Mouse (Mus musculus): ENCODE measurements around the gene Sprr2j-ps.

Sprr2j-ps gene

GRCm38 (mm10) chr3:92417782-92418181 lies at the start of gene Sprr2j-ps:
TSS of gene Sprr2j-ps (plus strand) at chr3:92418082.
- DNase-seq, result no peak

DNA sequence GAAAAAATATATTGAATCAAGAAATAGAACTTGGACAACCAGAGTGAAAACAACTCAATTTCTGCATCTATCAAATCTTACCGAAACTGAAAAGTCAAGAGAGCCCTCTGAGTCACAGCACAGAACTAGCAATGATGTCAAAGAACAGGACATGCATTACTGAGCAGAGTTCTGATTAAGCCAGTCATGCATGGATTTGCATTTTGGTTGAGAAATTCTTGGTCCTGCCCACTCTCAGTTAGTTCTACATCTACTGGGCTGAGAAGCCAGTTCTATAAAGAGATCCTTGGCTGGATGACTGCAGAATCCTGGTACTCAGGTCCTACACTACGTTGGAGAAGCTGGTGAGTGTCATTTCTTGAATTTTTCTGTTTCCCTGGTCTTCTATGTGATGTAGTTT lies 44.3 kb upstream of the Sprr2j-ps start:
- no peak for DNase-seq

DNA sequence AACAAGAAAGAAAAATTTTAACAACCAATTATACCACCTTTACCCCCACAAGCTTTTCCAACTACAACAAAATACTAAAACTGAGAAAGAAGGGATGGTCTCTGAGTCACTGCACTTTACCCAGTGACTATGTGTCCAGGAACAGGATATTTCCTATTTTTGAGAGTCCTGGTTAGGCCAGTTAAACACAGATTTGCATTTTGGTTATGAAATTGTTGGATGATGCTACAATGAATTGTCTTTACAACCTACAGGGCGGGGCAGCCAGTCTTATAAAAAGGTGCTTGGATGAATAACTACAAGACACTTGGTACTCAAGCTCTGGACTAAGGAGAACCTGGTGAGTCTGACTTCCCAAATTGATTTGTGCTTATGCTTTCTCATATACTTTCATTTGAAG lies 32.5 kb upstream of the Sprr2j-ps start, which contains the start of gene Sprr2h:
Gene Sprr2h, plus strand, starts transcription at position 301 of the 400 bp plus-strand sequence.
- no peak for DNase-seq

DNA sequence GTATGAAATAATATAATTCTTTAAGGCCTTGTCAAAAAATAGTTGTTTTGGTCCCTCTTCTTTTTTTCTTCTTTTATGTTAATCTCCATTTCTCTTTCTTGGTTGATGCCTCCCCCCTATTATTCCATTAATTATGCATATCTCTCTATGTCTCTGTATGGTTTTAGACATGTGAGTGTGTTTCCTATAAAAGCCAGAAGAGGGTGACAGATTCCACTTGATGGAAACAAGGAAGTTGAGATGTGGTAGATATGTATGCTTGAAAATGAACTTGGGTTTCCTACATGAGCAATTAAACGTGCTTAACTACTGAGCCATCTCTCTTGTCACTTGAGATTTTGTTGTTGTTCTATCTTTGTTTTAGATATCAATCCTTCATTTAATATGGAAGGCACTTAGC lies 23.6 kb upstream of the Sprr2j-ps start:
- no peak for DNase-seq

DNA sequence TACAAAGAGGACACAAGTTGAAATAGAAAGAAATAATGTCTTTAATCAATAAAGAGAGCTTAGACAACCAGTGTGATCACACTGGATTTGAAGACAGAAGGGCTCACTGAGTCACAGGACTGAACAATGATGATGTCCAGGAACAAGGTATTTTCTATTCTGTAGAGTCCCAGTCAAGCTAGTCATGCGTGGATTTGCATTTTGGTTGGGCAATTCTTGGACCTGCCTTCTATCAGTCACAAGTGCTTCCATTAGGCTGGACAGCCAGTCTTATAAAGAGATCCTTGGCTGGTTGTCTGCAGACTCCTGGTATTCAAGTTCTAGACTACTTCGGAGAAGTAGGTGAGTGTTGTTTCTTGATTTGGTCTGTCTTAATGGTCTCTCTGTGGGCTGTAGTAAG lies 10.2 kb upstream of the Sprr2j-ps start, which contains the start of gene Sprr2i:
Gene Sprr2i, plus strand, starts transcription at position 301 of the 400 bp plus-strand sequence.
- DNase-seq, result no peak

DNA sequence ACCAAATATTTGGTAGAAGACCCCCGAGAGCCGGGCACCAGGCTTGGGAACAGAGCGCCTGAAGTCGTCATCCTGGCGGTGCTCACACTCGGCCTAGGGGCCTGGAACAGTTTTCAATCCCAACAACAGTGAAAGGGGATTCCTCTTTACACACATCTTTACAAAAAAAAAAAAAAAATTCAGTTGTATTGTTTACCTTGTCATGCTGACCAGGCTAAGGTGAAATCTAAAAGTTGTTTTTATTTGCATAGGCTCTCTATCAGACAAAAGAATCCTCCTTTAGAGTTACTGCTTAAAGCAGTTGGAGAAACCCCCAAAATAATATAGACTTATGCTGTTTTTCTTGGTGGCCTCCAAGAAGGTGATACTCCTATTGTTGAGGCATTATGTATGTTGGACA lies 11.4 kb downstream of the Sprr2j-ps start, which contains the start of gene Gm9774:
Gene Gm9774, minus strand, starts transcription at position 101 of the 400 bp plus-strand sequence.
- DNase-seq, result no peak

GRCm38 (mm10) chr3:92432282-92432681 lies 14.4 kb downstream of the Sprr2j-ps start, which contains the start of gene Sprr2k:
TSS of gene Sprr2k (plus strand) at chr3:92432582.
- no peak for DNase-seq

- no peak for DNase-seq
These were observed 20.8 kb downstream of the Sprr2j-ps start, which contains the start of gene Sprr1b for GRCm38 (mm10) chr3:92438689-92439088. TSS of gene Sprr1b (minus strand) at chr3:92438789.

- DNase-seq, result no peak
These were observed 22.3 kb downstream of the Sprr2j-ps start for GRCm38 (mm10) chr3:92440177-92440576.

DNA sequence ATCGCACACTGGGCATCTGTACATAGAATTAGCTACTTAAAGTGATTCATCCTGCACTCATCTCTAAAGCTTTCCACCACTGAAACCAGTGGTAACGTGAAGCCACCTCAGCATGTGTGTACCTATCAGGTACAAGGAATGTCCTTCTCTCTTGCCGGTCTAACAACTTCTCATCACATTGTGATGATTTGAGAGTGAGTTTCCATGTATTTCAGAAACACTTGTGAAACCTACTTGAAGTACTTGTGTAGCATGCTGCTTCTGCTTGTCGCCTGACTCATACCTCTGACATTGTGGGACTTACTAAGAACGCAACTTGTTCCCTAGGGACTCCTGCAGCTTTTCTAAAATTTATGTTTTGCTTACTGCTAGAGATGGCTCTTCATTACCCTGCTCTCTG lies 37.3 kb downstream of the Sprr2j-ps start:
- no peak for DNase-seq

- DNase-seq, result no peak
These were observed 40.7 kb downstream of the Sprr2j-ps start, which contains the start of gene Sprr3 for GRCm38 (mm10) chr3:92458620-92459019. TSS of gene Sprr3 (minus strand) at chr3:92458720.

DNA sequence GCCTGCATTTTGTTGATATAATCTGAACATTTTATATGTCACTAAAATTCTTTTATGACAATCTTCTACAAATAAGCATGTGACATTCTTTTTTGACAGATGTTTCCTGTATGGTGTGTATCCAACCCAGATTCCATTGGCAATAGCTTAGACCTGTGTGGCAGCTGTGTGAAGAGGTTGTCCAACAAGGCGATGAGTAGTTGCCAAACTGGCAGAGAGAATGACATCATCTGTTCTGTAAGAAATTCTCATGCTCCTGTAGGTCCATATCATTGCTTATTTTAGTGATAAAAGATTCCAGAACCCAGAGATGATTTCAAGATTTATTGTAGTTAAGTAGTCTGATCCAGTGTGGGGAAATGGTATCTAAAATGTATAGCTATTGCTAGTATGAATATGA lies 48.7 kb downstream of the Sprr2j-ps start:
- no peak for DNase-seq

- DNase-seq, result no peak
These were observed 49.5 kb downstream of the Sprr2j-ps start for GRCm38 (mm10) chr3:92467424-92467823.

Measured in kidney, postnatal 4 days (tissue).